Mouse (Mus musculus): Measurements from ENCODE around the gene Man1a. TPM values are rescaled to one million over a fixed set of nuclear protein-coding genes. Genes with fewer than 3 reads are reported as not detected.
A peak's percentile ranks its signal among the peaks of the same experiment; 100 is the strongest.

The Man1a gene
- total RNA-seq (2021): 10 to 100 TPM; 23.4 to 25.8 TPM
- long read RNA-seq, experiment 1, full-length matches to known transcripts: 14 of 26 reads
- long read RNA-seq, experiment 1, partial matches to known transcripts: 10 of 26 reads
- long read RNA-seq, experiment 1, other reads (novel, unspliced or antisense): 2 of 26 reads
- long read RNA-seq, experiment 2, full-length matches to known transcripts: 23 of 27 reads
- long read RNA-seq, experiment 2, partial matches to known transcripts: 4 of 27 reads
- long read RNA-seq, experiment 2, other reads (novel, unspliced or antisense): 0 of 27 reads

GRCm38 (mm10) chr10:54076420-54076819 lies at the start of gene Man1a:
Man1a (minus strand) TSS chr10:54076609.
- DNase-seq (ENCODE audit: low spot score in 2 of 2): peak in 1 of 2 experiments; percentile 22

- DNase-seq (ENCODE audit: low spot score in 2 of 2): no peak
Measured at GRCm38 (mm10) chr10:54121816-54122215, 45.4 kb upstream of the Man1a start.

DNA sequence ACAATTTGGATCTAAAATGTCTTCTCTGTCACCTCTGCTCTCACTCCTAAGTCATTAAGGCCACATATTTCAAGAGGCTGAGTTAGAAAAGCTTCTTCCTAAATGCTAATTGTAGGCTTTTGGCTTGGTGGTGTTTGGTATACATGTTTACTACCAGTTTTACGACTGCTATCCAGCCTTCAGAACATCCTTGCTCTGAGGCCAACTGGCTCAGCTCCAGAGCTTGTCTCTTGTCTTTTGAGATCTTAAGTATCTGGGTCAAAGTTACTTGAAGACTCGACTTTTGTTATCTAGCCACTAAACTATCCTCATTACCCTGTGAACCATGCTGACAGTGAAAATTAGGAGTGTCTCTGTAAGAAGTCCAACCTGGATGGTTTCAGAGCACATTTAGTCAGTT lies 44.0 kb upstream of the Man1a start:
- peak in 1 of 2 experiments; percentile 15 for DNase-seq (ENCODE audit: low spot score in 2 of 2)

GRCm38 (mm10) chr10:54119303-54119702 lies 42.9 kb upstream of the Man1a start:
- DNase-seq (ENCODE audit: low spot score in 2 of 2): no peak

- no peak for DNase-seq (ENCODE audit: low spot score in 2 of 2)
Measured at GRCm38 (mm10) chr10:54118223-54118912, 42.0 kb upstream of the Man1a start.

DNA sequence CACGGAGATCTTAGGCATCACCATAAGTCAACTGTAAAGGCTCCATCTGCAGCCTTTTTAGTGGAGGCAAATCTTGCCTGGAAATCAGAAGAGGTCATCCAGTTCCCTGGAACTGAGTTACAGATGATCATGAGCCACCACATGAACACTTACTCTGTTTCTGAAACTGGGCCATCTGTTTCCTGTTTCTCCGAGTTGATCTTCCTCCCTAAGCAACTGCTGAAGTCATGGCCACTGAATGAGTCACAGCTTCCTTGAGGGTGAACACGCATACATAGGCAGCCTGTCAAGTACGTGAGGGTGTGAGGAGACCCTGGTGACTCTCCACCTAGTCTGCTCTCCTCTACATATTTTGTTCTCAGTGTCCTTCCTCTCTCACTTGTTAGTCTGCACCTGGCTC lies 41.4 kb upstream of the Man1a start:
- DNase-seq (ENCODE audit: low spot score in 2 of 2): peak in 1 of 2 experiments; percentile 11

DNA sequence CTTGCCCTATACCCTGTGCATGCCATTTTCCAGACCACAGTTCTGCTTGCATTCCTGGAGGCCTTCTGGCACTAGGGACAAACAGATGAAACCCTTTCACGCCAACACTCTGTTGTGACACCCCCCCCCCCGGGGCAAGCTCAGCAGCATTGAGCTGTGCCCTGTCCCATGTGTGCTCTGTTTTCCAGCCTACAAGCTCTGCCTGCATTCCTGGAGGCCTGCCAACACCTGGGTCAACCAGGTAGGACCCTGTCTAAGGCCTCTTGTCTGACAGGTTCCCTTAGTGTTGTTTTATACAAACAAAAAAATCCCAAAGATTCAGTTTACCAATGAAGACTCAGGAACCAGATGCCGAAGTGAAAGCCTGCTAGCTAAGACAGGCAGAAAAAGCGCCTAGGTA lies 27.3 kb upstream of the Man1a start:
- peak in 1 of 2 experiments; percentile 9 for DNase-seq (ENCODE audit: low spot score in 2 of 2)

DNA sequence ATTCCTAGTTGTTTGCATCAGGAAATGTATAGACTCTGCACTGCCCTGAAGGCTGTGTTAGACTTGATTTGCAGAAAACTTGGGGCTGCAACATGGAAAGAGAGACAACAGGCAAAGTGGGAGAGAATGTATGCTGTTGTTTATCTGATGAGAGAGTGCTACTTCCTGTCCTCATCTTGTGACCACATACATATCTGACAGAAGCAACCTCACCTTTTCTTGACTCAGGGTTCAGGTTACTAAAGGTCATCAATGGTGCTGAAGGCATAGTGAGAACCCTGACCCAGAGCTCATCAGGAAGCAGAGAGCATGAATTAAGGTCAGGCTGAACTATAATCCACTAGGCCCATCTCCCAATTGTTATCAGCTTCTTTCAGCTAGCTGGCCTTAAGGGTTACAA lies 15.7 kb upstream of the Man1a start:
- no peak for DNase-seq (ENCODE audit: low spot score in 2 of 2)

GRCm38 (mm10) chr10:54089923-54090322 lies 13.5 kb upstream of the Man1a start:
- DNase-seq (ENCODE audit: low spot score in 2 of 2): no peak

DNA sequence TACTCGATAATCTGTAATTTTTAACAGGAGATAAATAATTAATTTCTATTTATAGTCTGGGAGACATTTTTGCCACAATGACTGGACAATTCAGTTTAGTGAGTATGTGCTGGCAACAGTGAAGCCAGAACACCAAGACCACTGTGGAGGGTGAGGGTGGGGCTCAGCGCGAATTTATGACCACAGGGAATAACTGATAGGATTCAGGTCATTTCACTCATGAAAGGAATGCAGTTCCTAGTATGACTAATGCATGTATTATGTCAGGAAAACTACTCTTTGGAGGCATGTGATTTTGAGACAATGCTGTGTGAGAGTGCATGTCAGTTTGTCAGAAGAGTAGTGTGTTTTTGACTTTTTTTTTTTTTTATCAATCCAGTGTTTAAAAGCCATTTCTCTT lies 10.9 kb upstream of the Man1a start:
- no peak for DNase-seq (ENCODE audit: low spot score in 2 of 2)

GRCm38 (mm10) chr10:54085073-54085472 lies 8.7 kb upstream of the Man1a start:
- DNase-seq (ENCODE audit: low spot score in 2 of 2): no peak

GRCm38 (mm10) chr10:54077005-54077404 lies 596 bp upstream of the Man1a start:
- no peak for DNase-seq (ENCODE audit: low spot score in 2 of 2)

DNA sequence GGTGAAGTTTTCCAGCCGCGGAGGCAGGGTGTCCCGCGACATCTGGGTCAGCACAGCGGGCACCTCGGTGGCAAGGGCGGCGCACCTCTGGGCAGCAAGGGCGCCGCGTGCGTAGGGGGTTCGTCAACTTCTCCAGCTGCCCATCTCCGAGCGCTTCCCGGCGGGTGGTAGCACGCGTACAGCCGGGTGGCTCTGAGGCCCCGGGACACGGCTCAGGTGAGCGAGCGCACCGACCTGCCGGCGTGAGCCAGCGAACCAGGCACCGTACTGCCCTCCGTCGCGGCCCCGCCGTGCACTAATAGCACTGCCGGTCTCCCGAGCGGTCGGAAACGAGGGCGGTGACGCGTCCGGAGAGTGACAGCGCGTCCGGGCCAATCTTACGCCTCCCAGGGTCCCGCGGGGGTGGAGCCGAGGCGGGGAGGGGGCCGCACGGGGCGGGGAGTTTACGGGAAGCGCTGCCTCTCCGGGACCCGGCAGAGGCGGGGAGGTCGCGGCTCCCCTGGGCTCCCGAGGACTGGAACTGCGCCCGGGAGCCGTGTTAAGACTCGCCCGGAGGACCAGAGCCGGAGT lies 883 bp downstream of the Man1a start:
- DNase-seq (ENCODE audit: low spot score in 2 of 2): peak; percentile 85 to 92

DNA sequence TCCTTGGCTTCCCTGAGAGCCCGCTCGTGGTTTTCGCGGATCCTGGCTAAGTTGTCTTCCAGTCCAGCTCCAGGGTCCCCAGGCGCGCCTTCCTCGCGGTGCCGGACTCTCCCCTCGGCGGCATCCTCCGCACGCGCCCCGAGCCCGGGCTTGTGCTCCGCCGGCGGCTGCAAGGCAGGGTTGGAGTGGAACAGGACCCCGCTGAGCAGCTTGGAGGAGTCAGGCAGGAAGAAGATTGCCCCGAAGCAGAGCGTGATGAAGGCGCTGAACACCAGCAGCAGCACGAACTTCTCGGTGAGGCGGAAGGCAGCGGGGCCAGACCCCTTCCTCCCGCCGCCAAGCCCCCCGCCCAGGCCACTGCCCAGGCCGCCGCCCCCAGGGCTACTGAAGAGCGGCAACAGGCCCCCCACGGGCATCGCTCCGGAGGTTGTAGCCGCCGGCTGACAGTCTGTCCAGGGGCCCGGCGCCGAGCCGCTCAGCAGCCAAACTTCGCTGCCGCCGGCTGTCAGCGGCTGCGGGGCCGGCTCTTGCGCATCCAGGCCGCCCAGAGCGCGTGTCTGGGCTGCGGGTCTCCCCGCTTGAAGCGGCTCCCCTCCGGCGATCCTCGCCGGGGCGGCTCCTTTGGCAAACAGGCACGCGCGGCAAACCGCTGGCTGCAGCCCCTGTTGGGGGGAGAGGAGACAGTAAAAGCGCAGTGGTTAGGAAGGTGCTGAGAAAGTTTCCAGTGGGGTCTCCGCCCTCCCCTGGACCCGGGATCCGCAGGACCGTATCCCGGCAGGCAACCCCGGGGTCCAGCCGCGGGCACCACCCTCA lies 1.6 kb downstream of the Man1a start:
- peak; percentile 27 to 55 for DNase-seq (ENCODE audit: low spot score in 2 of 2)

- DNase-seq (ENCODE audit: low spot score in 2 of 2): no peak
Measured at GRCm38 (mm10) chr10:54074247-54074608, 2.2 kb downstream of the Man1a start.

DNA sequence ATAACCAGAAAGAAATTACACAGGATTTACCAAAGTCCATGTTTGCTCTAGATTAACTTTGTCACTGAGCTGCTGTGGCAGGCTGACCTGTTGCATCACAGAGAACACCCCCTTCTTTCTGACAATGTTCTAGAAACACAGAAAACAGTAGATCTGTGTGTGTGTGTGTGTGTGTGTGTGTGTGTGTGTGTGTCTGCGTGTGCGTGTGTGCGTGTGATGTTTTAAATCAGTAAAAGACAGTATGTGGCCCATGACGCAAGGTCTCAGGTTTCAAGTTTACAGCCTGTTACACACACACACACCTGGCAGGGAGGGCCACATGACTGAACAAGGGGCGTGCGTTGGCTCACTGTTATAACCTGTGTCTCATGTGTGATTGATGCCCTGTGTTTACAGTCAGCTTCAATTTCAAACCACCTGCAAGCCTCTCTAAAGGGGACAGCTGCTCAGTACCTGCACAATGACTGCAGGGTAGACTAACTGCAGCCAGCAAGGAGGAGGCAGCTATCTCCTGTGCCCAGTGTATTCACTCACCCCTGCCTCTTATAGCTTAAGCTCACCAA lies 2.7 kb downstream of the Man1a start:
- no peak for DNase-seq (ENCODE audit: low spot score in 2 of 2)

- DNase-seq (ENCODE audit: low spot score in 2 of 2): no peak
Measured at GRCm38 (mm10) chr10:54072336-54072735, 4.1 kb downstream of the Man1a start.

- no peak for DNase-seq (ENCODE audit: low spot score in 2 of 2)
Measured at GRCm38 (mm10) chr10:54070496-54070895, 5.9 kb downstream of the Man1a start.

DNA sequence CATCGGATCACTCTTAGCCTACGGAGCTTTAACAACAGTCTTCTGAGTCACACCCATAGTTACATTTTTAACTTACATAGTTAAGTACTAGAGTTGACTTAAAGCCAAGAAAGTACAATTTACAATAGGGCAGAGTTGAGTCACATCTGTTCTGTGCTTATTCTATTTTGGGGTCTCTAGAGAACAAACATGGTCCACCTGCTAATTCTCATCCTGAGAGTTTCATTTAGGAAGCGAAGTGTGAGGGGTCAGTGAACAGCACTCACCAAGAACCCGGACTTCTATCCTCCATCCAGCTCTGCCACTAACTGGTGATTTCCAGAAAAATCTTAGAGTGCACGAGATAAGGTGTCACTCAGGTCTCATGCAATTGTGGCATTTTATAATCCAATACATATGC lies 7.0 kb downstream of the Man1a start:
- no peak for DNase-seq (ENCODE audit: low spot score in 2 of 2)

- no peak for DNase-seq (ENCODE audit: low spot score in 2 of 2)
Measured at GRCm38 (mm10) chr10:54066683-54067082, 9.7 kb downstream of the Man1a start.

DNA sequence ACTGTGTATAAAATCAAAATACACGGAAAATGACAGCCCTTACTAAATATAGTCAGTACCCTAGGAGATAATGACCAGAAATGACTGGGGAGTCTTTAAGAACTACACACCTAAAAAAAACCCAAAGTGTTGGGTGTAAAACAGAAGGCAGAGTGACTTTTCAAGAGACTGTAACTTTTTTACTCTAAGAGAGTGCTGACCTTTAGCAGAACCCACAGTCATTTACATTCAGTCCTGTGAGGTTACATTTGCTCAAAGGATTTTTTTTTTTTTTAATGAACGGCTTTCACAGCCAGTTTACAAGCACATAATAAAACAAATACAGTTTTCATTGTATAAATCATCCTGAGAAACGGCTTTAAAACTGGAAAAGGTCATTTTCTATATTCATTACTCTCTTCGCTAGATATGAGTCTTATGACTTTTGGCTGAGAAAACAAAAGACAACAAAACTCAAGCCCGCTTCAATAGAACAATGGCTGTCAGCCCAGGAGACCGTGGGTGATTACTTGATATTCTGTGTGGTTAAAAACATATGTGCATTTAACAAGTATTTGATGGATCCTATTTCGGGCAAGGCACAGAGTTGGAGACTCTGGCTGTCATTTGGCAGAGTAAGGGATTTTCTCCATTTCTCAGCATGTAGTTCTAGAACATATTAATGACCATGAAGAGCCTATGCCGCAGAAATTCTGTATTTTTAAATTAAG lies 12.7 kb downstream of the Man1a start:
- DNase-seq (ENCODE audit: low spot score in 2 of 2): no peak
